Mouse (Mus musculus): Measurements from ENCODE around the gene Tshr. TPM values are rescaled to one million over a fixed set of nuclear protein-coding genes. Genes with fewer than 3 reads are reported as not detected.

Tshr gene
- total and polyA plus RNA-seq, 2 experiments from 2014 or later: 1.7 to 2.8 TPM

DNA sequence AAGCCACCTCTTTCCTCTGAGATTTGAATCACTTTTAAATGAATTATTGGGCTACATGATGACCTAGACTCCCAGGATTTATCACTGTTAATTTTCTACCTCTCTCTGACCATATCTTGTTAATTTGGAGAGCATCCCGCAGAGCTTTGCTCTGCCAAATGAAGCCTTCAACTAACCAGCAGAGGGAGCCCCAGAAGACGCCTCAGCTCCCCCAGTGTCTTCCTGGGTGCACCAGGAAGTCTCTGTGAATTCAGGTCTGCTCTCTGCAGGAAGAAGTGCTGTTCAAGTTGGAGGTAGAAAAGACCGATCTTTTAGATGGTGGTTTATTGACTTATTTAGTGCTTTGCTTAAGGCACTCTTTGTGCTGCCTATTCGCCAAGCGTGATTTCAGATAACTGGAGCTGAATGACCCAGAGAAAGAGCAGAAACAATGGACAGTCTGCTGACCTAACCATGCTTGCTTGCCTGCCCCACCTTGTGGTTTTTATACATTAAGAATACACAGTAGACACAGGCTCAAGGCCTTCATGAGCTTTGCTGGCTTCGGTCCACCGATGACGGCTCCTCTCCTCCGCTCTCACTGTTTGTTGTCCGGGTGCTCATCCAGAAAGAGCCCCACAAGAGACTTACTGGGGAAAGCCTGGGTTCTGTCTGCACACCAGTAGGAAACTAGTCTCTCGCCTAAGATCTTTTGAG, 38.9 kb downstream of the Tshr start:
- peak; percentile 75 for TF ChIP-seq CTCF (IDR thresholded peaks at IDR 0.05; ENCODE audit: low read depth)
- peak; percentile 79; the same call in 1 of the 2 replicates for ATAC-seq
- no peaks in the 10 kb centered on the region for H3K27me3 ChIP-seq (ENCODE audit: insufficient read depth, low read length)
- no peak overlapping the region for H3K27ac ChIP-seq (ENCODE audit: low read depth, low read length)
- DNase-seq: peak; percentile 78
- H3K9me3 ChIP-seq (ENCODE audit: low read length): no peaks in the 10 kb centered on the region
- no peaks in the 10 kb centered on the region for H3K4me1 ChIP-seq (ENCODE audit: insufficient read depth)
- WGBS: 66% methylated on average over 11 of the region's 11 CpGs
- no peak overlapping the region for H3K9ac ChIP-seq
- no peak overlapping the region for H3K4me2 ChIP-seq (ENCODE audit: low read depth)
- H3K4me3 ChIP-seq (ENCODE audit: low read depth, low read length): no peak overlapping the region
- no peaks in the 10 kb centered on the region for H3K36me3 ChIP-seq (ENCODE audit: insufficient read depth)

DNA sequence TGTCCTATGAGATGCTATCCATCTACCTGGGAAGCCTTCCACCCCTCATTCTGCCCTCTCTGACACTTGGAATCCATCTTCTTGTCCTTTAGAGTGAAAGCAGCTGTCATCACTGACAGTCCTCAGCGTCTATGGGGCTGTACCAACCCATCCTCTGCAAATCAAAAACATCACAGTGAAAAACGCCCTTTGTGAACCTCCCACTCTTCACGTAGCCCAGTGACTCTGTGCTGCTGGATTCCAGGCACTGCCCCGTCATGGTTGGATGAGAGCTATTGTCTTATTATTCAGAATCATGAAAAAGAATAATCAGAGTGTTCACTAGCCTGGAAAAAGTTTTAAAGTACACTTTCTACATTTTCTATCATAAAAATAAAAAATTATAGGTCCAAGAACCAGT, 42.1 kb downstream of the Tshr start:
- H3K27ac ChIP-seq (ENCODE audit: low read depth, low read length): no peak overlapping the region
- no peak for ATAC-seq
- H3K4me1 ChIP-seq (ENCODE audit: insufficient read depth): no peaks in the 10 kb centered on the region
- 47% methylated on average over 4 of the region's 4 CpGs for WGBS
- H3K9me3 ChIP-seq (ENCODE audit: low read length): no peaks in the 10 kb centered on the region
- no peaks in the 10 kb centered on the region for H3K27me3 ChIP-seq (ENCODE audit: insufficient read depth, low read length)
- DNase-seq: no peak
- no peak overlapping the region for H3K9ac ChIP-seq
- no peaks in the 10 kb centered on the region for H3K36me3 ChIP-seq (ENCODE audit: insufficient read depth)
- no peak overlapping the region for H3K4me2 ChIP-seq (ENCODE audit: low read depth)
- TF ChIP-seq CTCF (IDR thresholded peaks at IDR 0.05; ENCODE audit: low read depth): no peak
- no peak overlapping the region for H3K4me3 ChIP-seq (ENCODE audit: low read depth, low read length)

DNA sequence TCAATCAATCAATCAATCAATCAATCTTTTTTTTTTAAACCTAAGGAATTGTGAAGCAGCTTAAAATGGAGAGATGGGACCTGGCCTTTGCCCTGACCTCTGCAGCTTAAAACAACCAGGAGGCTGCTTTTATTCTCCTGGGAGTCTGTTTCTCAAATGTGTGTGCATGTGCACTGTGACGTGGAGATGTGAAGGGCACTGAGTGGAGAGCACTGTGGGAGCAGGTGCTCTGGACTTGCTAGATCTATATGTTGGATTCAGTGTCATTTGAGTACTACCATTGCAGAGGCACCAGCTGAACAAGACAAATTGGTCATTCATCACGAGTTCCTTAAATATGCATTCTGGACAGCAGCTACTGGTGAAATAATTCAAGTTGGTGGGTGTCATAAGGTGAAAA, 42.8 kb downstream of the Tshr start:
- TF ChIP-seq CTCF (IDR thresholded peaks at IDR 0.05; ENCODE audit: low read depth): no peak
- Histone ChIP-seq H3K9ac (no peak overlapping the region), H3K9me3 (ENCODE audit: low read length) (no peaks in the 10 kb centered on the region), H3K4me3 (ENCODE audit: low read depth, low read length) (no peak overlapping the region), H3K4me2 (ENCODE audit: low read depth) (no peak overlapping the region), H3K27me3 (ENCODE audit: insufficient read depth, low read length) (no peaks in the 10 kb centered on the region), H3K4me1 (ENCODE audit: insufficient read depth) (no peaks in the 10 kb centered on the region), H3K36me3 (ENCODE audit: insufficient read depth) (no peaks in the 10 kb centered on the region), H3K27ac (ENCODE audit: low read depth, low read length) (no peak overlapping the region)
- no peak for DNase-seq
- no peak for ATAC-seq
- 69% methylated on average over 2 of the region's 2 CpGs for WGBS

DNA sequence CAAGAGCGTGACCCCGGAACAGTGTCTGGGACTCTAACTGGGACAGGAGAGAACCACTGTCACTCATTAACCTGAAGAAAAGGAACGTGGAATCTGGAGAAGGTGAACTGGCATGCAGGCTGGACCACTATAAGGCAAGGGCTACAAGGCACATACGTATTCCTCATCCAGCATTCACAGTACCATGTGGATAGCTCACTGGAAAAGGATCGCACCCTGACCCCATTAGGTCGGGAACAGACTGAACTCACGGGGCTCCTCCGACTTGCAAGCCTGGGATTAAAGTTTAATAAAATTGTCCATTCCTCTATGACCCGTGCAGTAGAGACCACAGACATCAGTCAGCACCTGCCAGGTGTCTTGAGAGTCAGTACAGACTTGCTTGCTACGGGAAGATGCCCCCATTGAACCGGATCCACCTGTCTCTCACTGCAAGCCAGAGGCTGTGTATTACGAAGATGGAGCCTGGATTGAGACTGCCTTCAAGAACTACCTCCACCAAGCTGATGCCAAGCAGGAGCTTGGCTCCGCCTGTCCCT, 97.9 kb downstream of the Tshr start:
- no peak overlapping the region for H3K4me3 ChIP-seq (ENCODE audit: low read depth, low read length)
- H3K4me2 ChIP-seq (ENCODE audit: low read depth): no peak overlapping the region
- no peaks in the 10 kb centered on the region for H3K36me3 ChIP-seq (ENCODE audit: insufficient read depth)
- H3K27ac ChIP-seq (ENCODE audit: low read depth, low read length): no peak overlapping the region
- WGBS: 90% methylated on average over 13 of the region's 13 CpGs
- H3K9ac ChIP-seq: no peak overlapping the region
- no peak for TF ChIP-seq CTCF (IDR thresholded peaks at IDR 0.05; ENCODE audit: low read depth)
- ATAC-seq (no peak), DNase-seq (no peak)
- H3K9me3 ChIP-seq (ENCODE audit: low read length): no peaks in the 10 kb centered on the region
- H3K27me3 ChIP-seq (ENCODE audit: insufficient read depth, low read length): no peaks in the 10 kb centered on the region
- H3K4me1 ChIP-seq (ENCODE audit: insufficient read depth): no peaks in the 10 kb centered on the region

DNA sequence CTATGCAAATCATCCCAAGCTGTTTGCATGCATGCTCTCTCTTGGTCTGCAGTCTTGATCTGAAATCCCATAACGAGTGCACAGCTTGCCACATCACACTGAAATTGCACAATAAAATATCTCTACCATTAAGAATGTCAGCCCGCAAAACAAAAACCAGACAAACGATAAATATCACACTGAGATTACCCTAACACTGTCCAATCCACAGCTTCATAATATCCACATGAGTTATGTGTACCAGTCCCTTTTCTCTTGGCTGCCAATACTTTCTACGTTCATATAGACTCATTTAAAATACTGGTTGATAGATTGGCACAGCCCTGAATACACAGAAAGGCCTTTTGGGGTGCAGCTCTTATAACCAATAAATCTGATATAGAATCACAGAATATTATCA, 102.0 kb downstream of the Tshr start:
- no peak for DNase-seq
- no peak overlapping the region for H3K9ac ChIP-seq
- no peaks in the 10 kb centered on the region for H3K4me1 ChIP-seq (ENCODE audit: insufficient read depth)
- H3K27ac ChIP-seq (ENCODE audit: low read depth, low read length): no peak overlapping the region
- no peak for TF ChIP-seq CTCF (IDR thresholded peaks at IDR 0.05; ENCODE audit: low read depth)
- H3K4me2 ChIP-seq (ENCODE audit: low read depth): no peak overlapping the region
- H3K36me3 ChIP-seq (ENCODE audit: insufficient read depth): no peaks in the 10 kb centered on the region
- WGBS: 71% methylated on average over 4 of the region's 4 CpGs
- H3K9me3 ChIP-seq (ENCODE audit: low read length): no peaks in the 10 kb centered on the region
- no peak overlapping the region for H3K4me3 ChIP-seq (ENCODE audit: low read depth, low read length)
- no peak for ATAC-seq
- no peaks in the 10 kb centered on the region for H3K27me3 ChIP-seq (ENCODE audit: insufficient read depth, low read length)

DNA sequence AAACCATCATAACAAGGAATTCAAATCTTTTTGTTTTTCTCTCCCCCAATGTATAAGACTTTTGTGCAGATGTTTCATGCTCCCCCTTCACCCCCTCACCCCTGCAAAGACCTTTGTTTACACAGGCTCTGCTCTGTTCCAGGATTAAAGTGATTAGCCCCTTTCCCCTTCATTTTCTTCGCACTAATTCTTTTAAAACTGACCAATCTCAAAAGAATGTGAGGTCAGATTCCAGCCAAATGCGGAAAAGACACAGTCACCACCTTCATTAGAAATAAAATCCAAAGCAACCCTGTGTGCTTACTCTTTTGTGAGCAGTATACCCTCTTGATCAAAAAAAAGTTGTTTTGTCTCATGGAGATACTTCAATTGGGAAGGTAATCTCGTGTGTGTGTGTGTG, 104.0 kb downstream of the Tshr start:
- no peak overlapping the region for H3K9ac ChIP-seq
- H3K4me2 ChIP-seq (ENCODE audit: low read depth): no peak overlapping the region
- H3K27me3 ChIP-seq (ENCODE audit: insufficient read depth, low read length): no peaks in the 10 kb centered on the region
- TF ChIP-seq CTCF (IDR thresholded peaks at IDR 0.05; ENCODE audit: low read depth): no peak
- 12% methylated on average over 3 of the region's 3 CpGs for WGBS
- H3K9me3 ChIP-seq (ENCODE audit: low read length): no peaks in the 10 kb centered on the region
- no peaks in the 10 kb centered on the region for H3K4me1 ChIP-seq (ENCODE audit: insufficient read depth)
- DNase-seq (no peak), ATAC-seq (no peak)
- no peak overlapping the region for H3K27ac ChIP-seq (ENCODE audit: low read depth, low read length)
- H3K36me3 ChIP-seq (ENCODE audit: insufficient read depth): no peaks in the 10 kb centered on the region
- no peak overlapping the region for H3K4me3 ChIP-seq (ENCODE audit: low read depth, low read length)

DNA sequence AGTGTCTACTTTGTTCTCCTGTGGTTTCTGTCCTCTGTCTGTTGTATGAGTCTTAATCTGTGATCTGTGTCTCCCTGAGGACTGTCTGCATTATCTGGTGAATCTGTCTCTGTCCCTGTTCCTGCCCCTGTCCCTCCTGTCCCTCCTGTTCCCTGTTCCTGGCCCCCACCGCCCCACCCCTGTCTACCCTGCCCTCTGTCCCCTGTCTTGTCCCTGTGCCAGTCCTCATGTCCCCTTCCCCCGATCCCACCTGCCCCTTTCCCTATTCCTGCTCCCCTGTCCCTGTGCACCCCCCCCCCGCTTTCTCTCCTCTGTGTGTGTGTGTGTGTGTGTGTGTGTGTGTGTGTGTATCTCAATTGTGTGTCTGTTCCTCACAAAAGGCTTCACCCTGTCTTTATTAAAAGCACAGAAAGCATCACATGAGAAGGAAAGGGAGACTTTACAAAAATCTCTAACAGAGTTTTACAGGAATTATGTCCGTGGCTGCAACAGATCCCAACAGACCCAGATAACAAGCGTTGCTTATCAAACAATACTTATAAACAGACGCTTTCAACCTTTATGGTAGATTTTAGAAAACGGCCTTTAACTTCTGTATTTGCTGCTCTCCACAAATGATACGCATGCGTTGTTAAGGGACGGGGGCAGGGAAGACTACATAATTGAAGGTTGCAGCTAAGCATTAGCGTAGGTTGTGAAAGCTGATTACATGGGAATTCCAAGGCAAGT, 111.3 kb downstream of the Tshr start:
- DNase-seq: no peak
- H3K4me2 ChIP-seq (ENCODE audit: low read depth): peak overlapping the region; percentile 17; the same call in 1 of the 2 replicates
- no peak overlapping the region for H3K4me3 ChIP-seq (ENCODE audit: low read depth, low read length)
- no peaks in the 10 kb centered on the region for H3K9me3 ChIP-seq (ENCODE audit: low read length)
- peak; percentile 77; the same call in 1 of the 2 replicates for ATAC-seq
- WGBS: 29% methylated on average over 11 of the region's 11 CpGs
- H3K4me1 ChIP-seq (ENCODE audit: insufficient read depth): peaks cover 13% of the 10 kb centered on the region; the same call in 1 of the 2 replicates
- H3K27me3 ChIP-seq (ENCODE audit: insufficient read depth, low read length): no peaks in the 10 kb centered on the region
- H3K27ac ChIP-seq (ENCODE audit: low read depth, low read length): 0 out of 2 replicates have a peak overlapping the region, but pooled peaks have one; percentile 50
- no peaks in the 10 kb centered on the region for H3K36me3 ChIP-seq (ENCODE audit: insufficient read depth)
- H3K9ac ChIP-seq: 0 out of 2 replicates have a peak overlapping the region, but pooled peaks have one; percentile 14
- TF ChIP-seq CTCF (IDR thresholded peaks at IDR 0.05; ENCODE audit: low read depth): no peak

All from forebrain, postnatal 0 days (tissue).